Mouse (Mus musculus) inflammation-experienced regulatory T-cells, adult 6 months (primary cell): ENCODE results near the gene Abhd18. TPM values are rescaled to one million over a fixed set of nuclear protein-coding genes. Genes with fewer than 3 reads are reported as not detected.

ENCODE experiments used
- ATAC-seq: one replicate; pipeline ENCODE4 v1.8.0; 2017
- polyA plus RNA-seq, 3 experiments: library from polyadenylated mRNA; unstranded; fragments of 100-300 nt; shearing (Covaris generic); gene quantifications; one replicate each; pipeline ENCODE4 v1.2.1; 2017

Abhd18 gene
- polyA plus RNA-seq, 3 experiments from 2014 or later: 14.7 to 18.8 (median 18.4) TPM

- peak; percentile 20 for ATAC-seq
Measured at GRCm38 (mm10) chr3:40950601-40951201, 103.9 kb downstream of the Abhd18 start.

- ATAC-seq: peak; percentile 19
Measured at GRCm38 (mm10) chr3:40951365-40951764, 104.6 kb downstream of the Abhd18 start.

GRCm38 (mm10) chr3:40952606-40953005 is 105.8 kb downstream of the Abhd18 start:
- no peak for ATAC-seq

GRCm38 (mm10) chr3:40954792-40955191 is 108.0 kb downstream of the Abhd18 start:
- no peak for ATAC-seq

GRCm38 (mm10) chr3:40958831-40959230 is 112.1 kb downstream of the Abhd18 start:
- ATAC-seq: no peak

GRCm38 (mm10) chr3:40980758-40981157 is 134.0 kb downstream of the Abhd18 start:
- peak; percentile 90 for ATAC-seq

- ATAC-seq: no peak
Measured at GRCm38 (mm10) chr3:40987539-40987938, 140.8 kb downstream of the Abhd18 start.

Other genes starting within 250 kb of the Abhd18 start
- not detected for gene Slc25a31, start 138.1 kb upstream of the Abhd18 start, polyA plus RNA-seq
- 10 to 100 TPM; 21.5 to 44.4 (median 25.4) TPM for gene Hspa4l, start 102.5 kb upstream of the Abhd18 start, polyA plus RNA-seq
- 10 to 100 TPM in 1 of 3 experiments, 1 to 10 TPM in 2; 4.8 to 19.8 (median 6.1) TPM for gene Plk4, start 47.0 kb upstream of the Abhd18 start, polyA plus RNA-seq
- gene Mfsd8, start 84 bp upstream of the Abhd18 start, polyA plus RNA-seq: 10 to 100 TPM; 14.5 to 20.9 (median 15.2) TPM
- gene 1700034I23Rik, start 55.6 kb downstream of the Abhd18 start, polyA plus RNA-seq: 1 to 10 TPM in 1 of 3 experiments, under 1 TPM in 2; 0.47 to 1.2 (median 0.97) TPM
- 10 to 100 TPM; 20.7 to 22.9 (median 21.6) TPM for gene Larp1b, start 102.9 kb downstream of the Abhd18 start, polyA plus RNA-seq
- 1 to 10 TPM; 2.8 to 4.8 (median 2.9) TPM for gene Pgrmc2, start 236.1 kb downstream of the Abhd18 start, polyA plus RNA-seq